Mouse (Mus musculus) liver, embryonic 14.5 days (tissue): ENCODE measurements around the gene Slc9a1. TPM values are rescaled to one million over a fixed set of nuclear protein-coding genes. Genes with fewer than 3 reads are reported as not detected.

Experiments used
- ATAC-seq: fragments of 200-750 bp; cut with Nextera tagmentation; 2 replicates; pipeline ENCODE4 v1.8.0; 2017; ENCODE audit warnings: moderate number of reproducible peaks, mild to moderate bottlenecking, moderate library complexity; ENCODE audit not compliant: insufficient read depth
- DNase-seq, 3 experiments: peaks; one replicate each; pipeline ENCODE4 v3.0.0-alpha.2; 2012 to 2013; ENCODE audit warnings: low read depth in 3 of 3, low spot score in 3 of 3
- H3K27ac ChIP-seq: fragments of 300-500 bp; sonication (generic); 2 replicates; pipeline ENCODE4 v1.5.1; 2014; ENCODE audit warnings: moderate library complexity, mild to moderate bottlenecking, control low read depth, inconsistent platforms
- H3K27me3 ChIP-seq: fragments of 300-500 bp; sonication (generic); 2 replicates; pipeline ENCODE4 v1.6.1; 2014; ENCODE audit warnings: mild to moderate bottlenecking, low read length, moderate library complexity; ENCODE audit not compliant: control insufficient read depth, insufficient read depth
- H3K36me3 ChIP-seq: fragments of 300-500 bp; sonication (generic); replicated peaks from 2 replicates; pipeline ENCODE4 v1.6.1; 2014; ENCODE audit warnings: low read depth; ENCODE audit not compliant: control insufficient read depth, insufficient read depth
- H3K4me1 ChIP-seq, 2 experiments: fragments of 200-500 bp in 1 of 2; fragments of 300-500 bp in 1 of 2; sonication (generic) in 1 of 2; replicated peaks; 2 replicates each; pipeline ENCODE4 v1.6.1; 2012 to 2014; ENCODE audit warnings: antibody characterized with exemption in 1 of 2, inconsistent platforms in 1 of 2, low read length in 1 of 2; ENCODE audit not compliant: control insufficient read depth in 2 of 2, insufficient read depth in 2 of 2
- H3K4me2 ChIP-seq: fragments of 300-500 bp; sonication (generic); 2 replicates; pipeline ENCODE4 v1.6.1; 2014; ENCODE audit warnings: low read depth, mild to moderate bottlenecking, control low read depth, moderate library complexity
- H3K4me3 ChIP-seq, 2 experiments: fragments of 200-500 bp in 1 of 2; fragments of 300-500 bp in 1 of 2; sonication (generic) in 1 of 2; 2 replicates each; pipeline ENCODE4 v1.5.1; 2012 to 2014; ENCODE audit warnings: low read depth in 2 of 2, low read length in 2 of 2, mild to moderate bottlenecking in 2 of 2, control low read depth in 1 of 2, inconsistent platforms in 1 of 2, moderate library complexity in 1 of 2; ENCODE audit not compliant: insufficient read depth in 1 of 2
- H3K9ac ChIP-seq: fragments of 300-500 bp; sonication (generic); replicated peaks from 2 replicates; pipeline ENCODE4 v1.6.1; 2014; ENCODE audit warnings: mild to moderate bottlenecking, control low read depth, moderate library complexity
- H3K9me3 ChIP-seq: fragments of 300-500 bp; sonication (generic); 2 replicates; pipeline ENCODE4 v1.6.1; 2016; ENCODE audit warnings: low read length, mixed read lengths; ENCODE audit not compliant: control insufficient read depth
- CTCF ChIP-seq: IDR thresholded peaks from 2 replicates; pipeline ENCODE4 v1.5.1; 2016; ENCODE audit warnings: antibody characterized with exemption, low read depth, control low read depth
- EP300 ChIP-seq: IDR thresholded peaks from 2 replicates; pipeline ENCODE4 v1.6.1; 2016; ENCODE audit warnings: antibody characterized with exemption, low read depth
- WGBS: fragments of 180-500 bp; shearing (Covaris S2); extraction: QIAGEN DNeasy Blood & Tissue Kit; methylation state at CpG from one replicate; pipeline ENCODE4 v1.1.7; 2014; ENCODE audit not compliant: insufficient replicate concordance; 5-methylcytosine and 5-hydroxymethylcytosine counted together
- polyA plus RNA-seq, 2 experiments: library from polyadenylated mRNA; depleted of rRNA in 1 of 2; stranded (reverse) in 1 of 2; unstranded in 1 of 2; fragments of >200 nt; fragmentation: Nextera tagmentation in 1 of 2; extraction: Ambion mirVana in 1 of 2; gene quantifications; 2 replicates each; pipeline versions ENCODE4 v1.2.1 to v1.2.3; 2012 to 2014

The Slc9a1 gene
- polyA plus RNA-seq, 2 experiments, result 2.1 to 6.7 TPM

- no peaks in the 10 kb centered on the region for H3K9me3 ChIP-seq
- H3K27me3 ChIP-seq, result no peaks in the 10 kb centered on the region
- no peak overlapping the region for H3K4me3 ChIP-seq
- TF ChIP-seq CTCF (peak; percentile 92), EP300 (no peak)
- 41% methylated on average over 4 of the region's 4 CpGs for WGBS
- no peaks in the 10 kb centered on the region for H3K4me1 ChIP-seq
- ATAC-seq (no peak), DNase-seq (peak; percentile 43 to 51 (median 47))
- H3K4me2 ChIP-seq, result no peak overlapping the region
- no peaks in the 10 kb centered on the region; the same call in 1 of the 2 replicates for H3K36me3 ChIP-seq
- H3K9ac ChIP-seq, result no peak overlapping the region
- no peak overlapping the region for H3K27ac ChIP-seq
These were observed 54.6 kb downstream of the Slc9a1 start for GRCm38 (mm10) chr4:133424100-133424499.

DNA sequence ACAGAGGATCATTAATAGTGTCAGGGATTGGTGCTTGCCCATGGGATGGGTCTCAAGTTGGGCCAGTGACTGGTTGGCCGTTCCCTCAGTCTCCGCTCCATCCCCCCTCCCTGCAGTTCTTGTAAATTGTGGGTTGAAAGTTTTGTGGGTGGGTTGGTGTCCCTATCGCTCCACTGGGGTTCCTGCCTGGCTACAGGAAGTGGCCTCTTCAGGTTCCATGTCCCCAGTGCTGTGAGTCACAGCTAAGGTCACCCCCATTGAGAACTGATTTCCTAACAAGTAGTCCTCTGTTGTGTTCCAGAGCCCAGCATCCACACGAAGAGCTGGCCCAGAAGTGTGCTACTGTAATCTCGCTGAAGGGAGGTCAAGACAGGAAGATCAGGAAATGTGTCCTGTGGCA is 56.6 kb downstream of the Slc9a1 start:
- Histone ChIP-seq H3K9me3 (no peaks in the 10 kb centered on the region), H3K4me1 (no peaks in the 10 kb centered on the region), H3K4me2 (no peak overlapping the region), H3K4me3 (no peak overlapping the region), H3K27me3 (no peaks in the 10 kb centered on the region), H3K9ac (no peak overlapping the region), H3K36me3 (no peaks in the 10 kb centered on the region), H3K27ac (no peak overlapping the region)
- TF ChIP-seq CTCF (no peak), EP300 (no peak)
- WGBS, result 54% methylated on average over 5 of the region's 5 CpGs
- ATAC-seq (no peak), DNase-seq (no peak)

DNA sequence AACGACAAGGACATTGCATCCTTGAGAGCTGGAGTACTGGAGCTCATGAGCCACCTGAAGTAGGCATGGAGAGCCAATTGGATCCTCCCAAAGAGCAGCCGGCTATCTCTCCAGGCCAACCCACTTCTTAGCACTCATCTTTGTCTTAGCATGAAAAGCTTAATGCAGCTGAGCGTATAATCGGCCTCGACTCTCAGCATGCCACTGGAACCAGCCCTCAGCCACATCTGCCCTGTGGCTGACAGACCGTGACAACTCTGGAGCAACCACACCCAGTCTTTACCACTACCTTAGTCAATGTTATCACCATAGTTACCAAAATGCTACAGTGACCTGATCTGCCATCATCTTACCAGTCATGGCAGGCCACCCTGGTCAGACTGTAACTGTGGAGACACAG is 62.0 kb downstream of the Slc9a1 start:
- Histone ChIP-seq H3K9me3 (no peaks in the 10 kb centered on the region), H3K4me1 (0 out of 4 replicates have a peak, but pooled peaks cover 0 to 4% of the 10 kb centered on the region in 2 experiments), H3K4me3 (no peak overlapping the region), H3K36me3 (no peaks in the 10 kb centered on the region), H3K4me2 (no peak overlapping the region), H3K27me3 (no peaks in the 10 kb centered on the region), H3K9ac (no peak overlapping the region), H3K27ac (no peak overlapping the region)
- ATAC-seq, result no peak
- TF ChIP-seq CTCF (no peak), EP300 (no peak)
- DNase-seq, result no peak
- WGBS, result 57% methylated on average over 6 of the region's 6 CpGs

- no peak overlapping the region for H3K27ac ChIP-seq
- H3K4me1 ChIP-seq, result 0 out of 4 replicates have a peak, but pooled peaks cover 0 to 4% of the 10 kb centered on the region in 2 experiments
- 33% methylated on average over 17 of the region's 17 CpGs for WGBS
- ATAC-seq (no peak), DNase-seq (peak in 2 of 3 experiments; percentile 37 to 39)
- TF ChIP-seq CTCF (no peak), EP300 (no peak)
- no peaks in the 10 kb centered on the region for H3K36me3 ChIP-seq
- no peak overlapping the region for H3K4me3 ChIP-seq
- H3K9ac ChIP-seq, result no peak overlapping the region
- H3K9me3 ChIP-seq, result no peaks in the 10 kb centered on the region
- no peak overlapping the region for H3K4me2 ChIP-seq
- no peaks in the 10 kb centered on the region for H3K27me3 ChIP-seq
These were observed 63.2 kb downstream of the Slc9a1 start for GRCm38 (mm10) chr4:133432560-133433171.

DNA sequence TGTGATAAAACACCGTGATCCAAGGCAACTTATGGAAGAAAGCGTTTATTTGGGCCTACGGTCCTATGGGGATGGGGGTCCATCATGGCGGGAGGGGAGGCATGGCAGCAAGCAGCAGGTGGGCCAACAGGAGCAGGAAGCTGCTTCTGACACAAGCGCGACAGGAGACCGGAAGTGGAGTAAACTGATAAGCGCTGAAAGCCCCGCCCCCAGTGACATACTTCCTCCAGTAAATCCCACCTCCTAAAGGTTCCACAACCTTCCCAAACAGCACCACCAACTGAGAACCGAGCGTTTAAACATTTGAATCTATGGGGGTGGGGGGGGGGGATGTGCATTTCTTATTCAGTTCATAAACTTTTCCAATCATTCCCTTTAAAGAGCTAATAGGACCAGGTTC is 66.4 kb downstream of the Slc9a1 start:
- ATAC-seq (no peak), DNase-seq (no peak)
- Histone ChIP-seq H3K4me1 (0 out of 4 replicates have a peak, but pooled peaks cover 0 to 4% of the 10 kb centered on the region in 2 experiments), H3K36me3 (no peaks in the 10 kb centered on the region), H3K27me3 (no peaks in the 10 kb centered on the region; the same call in none of the 2 replicates), H3K4me2 (no peak overlapping the region), H3K4me3 (no peak overlapping the region), H3K9me3 (no peaks in the 10 kb centered on the region), H3K9ac (no peak overlapping the region), H3K27ac (no peak overlapping the region)
- 68% methylated on average over 11 of the region's 11 CpGs for WGBS
- TF ChIP-seq EP300 (no peak), CTCF (no peak)
